Comparison of ENCODE assay signal across 9 mouse cellular contexts in the genomic region with DNA sequence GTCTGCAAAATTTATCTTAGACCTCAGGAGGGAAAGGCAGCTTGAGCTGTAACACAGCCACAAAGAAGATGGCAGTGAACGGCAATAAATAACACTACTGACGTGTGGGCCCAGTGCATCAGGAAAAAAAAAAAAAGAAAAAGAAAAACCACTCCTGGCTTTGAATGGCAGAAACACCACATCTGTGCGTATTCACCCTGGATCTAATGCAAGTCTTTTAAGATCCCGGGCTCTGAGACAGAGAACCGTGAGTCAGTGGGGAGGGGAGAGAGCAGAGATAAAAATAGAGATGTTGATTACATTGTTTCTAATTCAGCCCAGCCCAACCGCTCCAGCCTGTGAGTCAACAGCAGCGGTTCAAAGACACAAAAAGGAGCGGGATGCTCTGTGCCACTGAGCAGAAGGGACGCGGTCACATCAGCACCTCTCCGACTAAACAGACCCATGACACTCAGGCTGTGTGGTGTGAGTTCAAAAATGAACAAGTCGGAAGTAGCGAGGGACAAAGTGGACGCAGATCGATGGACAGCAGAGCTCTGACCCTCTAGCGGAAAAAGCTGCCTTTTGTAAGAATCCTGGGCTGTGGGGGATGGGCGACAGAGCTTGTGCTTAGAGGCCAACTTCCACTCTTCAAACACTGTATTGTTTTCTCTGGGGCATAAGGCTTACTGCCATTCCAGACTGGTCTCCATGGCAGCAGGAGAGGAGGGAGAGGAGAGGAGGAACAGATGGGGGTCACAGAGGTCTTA.
DNase-seq lines count a peak whose midpoint lies in the region; ATAC-seq lines count a peak whose summit lies in the region.
"Had no signal": no experiment of that assay in that cellular context is flagged by ENCODE, and none has a peak within 500 bp of the region (broad histone marks: within the 10 kb centered on the region; RNA-seq: fewer than 3 reads in every experiment).

No protein-coding gene starts in this region.

- H3K36me3 ChIP-seq in hindbrain, embryonic 15.5 days: no peaks in the 10 kb centered on the region

- H3K27me3 ChIP-seq in hindbrain, embryonic 15.5 days: no peaks in the 10 kb centered on the region

- H3K27ac ChIP-seq in hindbrain, embryonic 15.5 days (replicated peaks): peak overlapping the region; percentile 79

- ATAC-seq in hindbrain, embryonic 15.5 days (ENCODE audit: low FRiP score, low read depth): peak; percentile 80

- H3K4me1 ChIP-seq in hindbrain, embryonic 15.5 days (replicated peaks): peaks cover 28% of the 10 kb centered on the region

- H3K4me3 ChIP-seq in hindbrain, embryonic 15.5 days: peak overlapping the region; percentile 19
- H3K4me3 ChIP-seq: erythroblast, embryonic 14.5 days had no signal

- no peak overlapping the region for H3K9ac ChIP-seq in hindbrain, embryonic 15.5 days

- WGBS in hindbrain, embryonic 15.5 days: under 1% methylated on average over 17 of the region's 17 CpGs

- DNase-seq in R1 (ENCODE audit: low read depth, low spot score): peak; percentile 27
- peak; percentile 39 to 74 for DNase-seq in cerebellum, postnatal 4 days (ENCODE audit: low spot score in 2 of 2)
- peak; percentile 49 for DNase-seq in gastrocnemius, adult 18-20 months (ENCODE audit: low spot score)
- DNase-seq in left cerebral cortex, adult 8-10 months (ENCODE audit: low spot score in 2 of 2): peak; percentile 50 to 54
- DNase-seq in lung, postnatal 36 days: peak; percentile 71
- DNase-seq in ovary, postnatal 36 days (ENCODE audit: low spot score): peak; percentile 43
- DNase-seq in urinary bladder, postnatal 14 days (ENCODE audit: low spot score): peak; percentile 55

- no peaks in the 10 kb centered on the region for H3K9me3 ChIP-seq in hindbrain, embryonic 15.5 days

- peak overlapping the region; percentile 47 for H3K4me2 ChIP-seq in hindbrain, embryonic 15.5 days

Comparison
In these comparisons a context has a peak if more than half of its experiments do, and no peak if none do; other contexts are left out.
1. Peak in every context shown above with its lines: DNase-seq, ATAC-seq, H3K4me3 ChIP-seq and H3K27ac ChIP-seq.